Mouse (Mus musculus): Measurements from ENCODE around the gene Tbp.

Tbp gene

DNA sequence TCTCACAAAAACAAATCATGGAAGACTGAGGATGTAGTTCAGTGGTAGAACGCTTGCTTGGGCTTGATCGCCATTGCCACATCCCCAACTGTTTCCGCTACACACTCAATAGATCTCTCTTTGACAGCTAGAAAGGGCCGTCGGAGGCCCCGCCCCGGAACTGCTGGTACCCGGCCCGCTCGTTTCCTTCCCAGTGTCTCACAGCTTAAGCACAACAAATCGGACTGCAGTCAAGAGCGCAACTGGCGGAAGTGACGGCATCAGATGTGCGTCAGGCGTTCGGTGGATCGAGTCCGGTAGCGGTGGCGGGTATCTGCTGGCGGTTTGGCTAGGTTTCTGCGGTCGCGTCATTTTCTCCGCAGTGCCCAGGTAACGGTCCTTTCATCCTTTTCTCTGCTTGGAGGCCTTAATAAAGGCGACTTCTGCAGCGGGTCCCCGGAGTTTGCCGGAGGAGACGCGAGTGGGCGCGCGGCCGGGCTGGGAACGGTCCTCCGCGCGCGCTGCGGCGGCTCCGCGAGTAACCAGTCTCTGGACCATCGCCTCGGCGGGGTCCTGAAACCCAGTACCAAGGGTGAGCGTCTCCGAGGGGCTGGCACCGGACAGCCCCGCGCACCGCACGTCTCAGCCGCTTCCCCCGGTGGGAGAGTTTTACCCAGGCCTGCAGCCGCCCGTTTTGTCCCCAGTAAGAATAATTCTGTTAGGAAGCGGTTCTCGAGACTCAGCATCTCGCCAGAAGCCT lies at the start of gene Tbp, which contains the start of gene Psmb1:
TSS of gene Tbp (plus strand) at position 233 of the 739 bp plus-strand sequence.
TSS of gene Psmb1 (minus strand) at position 96 of the 739 bp plus-strand sequence.
- peak; percentile 99 for DNase-seq

DNA sequence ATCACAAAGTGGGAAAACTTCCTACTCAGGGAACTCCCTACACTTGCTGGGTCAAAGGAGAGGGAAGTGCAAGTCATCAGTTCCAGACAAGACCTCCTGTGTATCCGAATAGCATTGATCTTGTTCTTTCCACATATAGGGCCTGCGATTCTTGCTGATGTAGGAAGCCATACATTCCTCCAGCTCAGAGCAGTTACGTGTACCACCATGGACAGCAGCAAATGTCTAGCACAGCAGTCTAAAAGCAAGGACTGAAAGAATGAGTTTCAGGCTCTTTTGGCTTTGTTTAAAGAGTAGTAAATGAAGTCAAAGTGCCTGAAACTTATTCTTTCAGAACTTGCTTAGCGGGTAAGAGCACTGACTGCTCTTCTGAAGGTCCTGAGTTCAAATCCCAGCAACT lies 44.5 kb upstream of the Tbp start:
- DNase-seq: no peak

DNA sequence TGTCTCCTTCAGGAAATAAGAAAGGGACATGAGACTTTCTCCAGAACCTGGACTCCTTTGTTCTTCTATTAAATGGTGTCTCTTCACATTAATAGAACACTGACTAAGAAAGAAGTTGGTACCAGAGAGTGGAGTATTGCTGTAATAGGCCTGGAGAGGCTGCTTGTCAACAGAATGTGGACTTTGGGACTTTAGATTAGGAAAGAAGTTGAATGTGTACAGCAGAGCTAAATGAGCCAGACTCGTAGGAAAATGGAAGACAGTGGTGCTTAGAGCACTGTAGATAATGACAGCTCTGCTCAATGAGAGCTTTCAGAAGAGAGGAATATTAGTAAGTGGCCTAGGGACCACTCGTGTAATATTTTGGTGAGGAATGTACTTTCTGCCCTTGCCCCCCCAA lies 43.1 kb upstream of the Tbp start:
- DNase-seq: no peak

DNA sequence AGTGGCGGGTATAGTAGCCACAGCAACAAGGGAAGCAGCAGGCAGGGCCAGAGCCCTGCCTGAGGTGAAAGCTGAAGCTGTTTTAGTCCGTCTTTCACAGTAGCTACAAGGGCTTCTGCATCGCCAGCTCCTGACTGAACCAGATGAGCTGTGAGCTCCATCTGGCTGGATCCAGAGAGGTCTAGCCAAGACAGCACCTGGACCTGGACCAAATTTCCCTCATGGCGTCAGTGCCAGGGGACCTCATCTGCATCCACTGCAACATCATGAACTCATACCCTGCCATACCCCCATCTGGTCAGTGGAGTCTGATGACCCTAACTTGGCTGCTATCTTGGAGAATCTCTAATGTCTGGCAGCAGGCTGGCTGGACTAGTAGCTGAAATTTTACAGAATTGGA lies 39.9 kb upstream of the Tbp start:
- DNase-seq: no peak

DNA sequence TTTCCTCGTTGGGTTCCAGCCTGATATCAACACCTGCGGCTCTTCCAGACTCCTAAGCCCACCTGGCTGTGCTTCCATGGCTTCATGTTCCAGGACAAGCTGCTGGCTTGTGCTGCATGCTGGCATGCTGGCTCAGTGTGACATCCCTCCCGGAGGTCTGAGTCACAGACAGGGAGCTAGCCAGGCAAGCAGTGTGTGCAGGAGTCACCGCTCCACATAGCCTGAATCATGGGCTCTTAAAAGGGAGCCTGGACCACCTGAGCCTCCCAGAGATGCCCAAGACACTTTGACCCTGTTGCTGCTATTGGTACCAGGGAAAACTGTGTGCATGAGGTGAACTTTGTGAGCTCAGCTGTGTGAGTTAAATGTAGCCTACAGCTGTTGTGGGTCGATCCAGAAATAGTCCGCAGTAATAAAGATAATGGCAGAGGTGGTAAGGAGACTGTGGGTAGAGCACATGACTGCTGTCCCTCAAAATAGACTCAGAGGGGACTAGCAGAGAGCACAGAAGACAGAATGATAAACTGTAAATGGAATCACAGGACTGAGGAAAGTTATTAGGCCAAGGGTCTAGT lies 37.7 kb upstream of the Tbp start:
- no peak for DNase-seq

DNA sequence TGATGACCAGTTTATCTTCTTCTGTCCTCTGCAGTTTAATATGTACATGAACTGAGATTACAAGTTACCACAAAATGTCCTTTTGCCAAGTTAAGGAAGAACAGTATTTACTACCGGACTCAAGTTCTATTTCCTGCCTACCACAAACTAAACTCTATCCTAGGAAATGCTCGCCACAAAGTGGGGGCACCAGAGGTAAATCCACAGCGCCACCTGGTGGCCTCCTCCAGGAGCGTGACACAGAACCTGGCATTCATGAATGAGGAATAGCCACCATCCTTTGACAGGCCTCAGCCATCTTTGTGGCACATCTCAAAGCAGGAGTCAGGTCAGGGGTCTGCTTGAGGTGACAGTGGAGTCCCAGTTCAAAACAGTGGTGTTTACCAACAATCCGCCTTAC lies 32.0 kb upstream of the Tbp start:
- DNase-seq: peak; percentile 19

DNA sequence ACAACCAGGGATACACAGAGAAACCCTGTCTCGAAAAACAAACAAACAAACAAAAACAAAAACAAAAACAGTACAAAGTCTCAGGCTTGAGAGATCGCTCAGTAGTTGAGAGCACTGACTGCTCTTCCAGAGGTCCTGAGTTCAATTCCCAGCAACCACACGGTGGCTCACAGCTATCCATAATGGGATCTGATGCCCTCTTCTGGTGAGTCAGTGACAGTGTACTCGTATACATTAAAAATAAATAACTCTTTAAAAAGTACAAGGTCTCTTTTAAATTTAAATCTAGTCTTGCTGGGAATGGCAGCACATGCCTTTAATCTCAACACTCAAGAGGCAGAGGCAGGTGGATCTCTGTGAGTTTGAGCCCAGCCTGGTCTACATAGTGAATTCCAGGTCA lies 27.0 kb upstream of the Tbp start:
- no peak for DNase-seq

DNA sequence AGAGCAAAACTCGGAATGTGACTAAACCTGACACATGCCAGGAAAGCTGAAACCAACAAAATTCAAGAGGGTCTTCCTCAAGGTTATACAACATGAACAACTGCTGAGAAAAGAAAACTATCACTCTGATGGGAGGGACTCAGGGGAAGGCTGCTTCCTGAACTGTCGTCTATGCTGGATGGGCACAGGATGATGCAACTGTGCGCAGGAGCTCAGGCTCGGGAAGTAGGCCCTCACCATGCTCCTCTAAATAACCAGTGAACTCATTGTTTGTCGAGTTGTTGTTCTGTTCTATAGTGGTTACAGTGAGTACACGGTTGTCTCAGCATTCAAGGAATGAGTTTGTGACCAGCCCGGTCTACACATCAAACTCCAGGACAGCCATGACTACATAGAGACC lies 9.1 kb upstream of the Tbp start:
- DNase-seq: no peak

DNA sequence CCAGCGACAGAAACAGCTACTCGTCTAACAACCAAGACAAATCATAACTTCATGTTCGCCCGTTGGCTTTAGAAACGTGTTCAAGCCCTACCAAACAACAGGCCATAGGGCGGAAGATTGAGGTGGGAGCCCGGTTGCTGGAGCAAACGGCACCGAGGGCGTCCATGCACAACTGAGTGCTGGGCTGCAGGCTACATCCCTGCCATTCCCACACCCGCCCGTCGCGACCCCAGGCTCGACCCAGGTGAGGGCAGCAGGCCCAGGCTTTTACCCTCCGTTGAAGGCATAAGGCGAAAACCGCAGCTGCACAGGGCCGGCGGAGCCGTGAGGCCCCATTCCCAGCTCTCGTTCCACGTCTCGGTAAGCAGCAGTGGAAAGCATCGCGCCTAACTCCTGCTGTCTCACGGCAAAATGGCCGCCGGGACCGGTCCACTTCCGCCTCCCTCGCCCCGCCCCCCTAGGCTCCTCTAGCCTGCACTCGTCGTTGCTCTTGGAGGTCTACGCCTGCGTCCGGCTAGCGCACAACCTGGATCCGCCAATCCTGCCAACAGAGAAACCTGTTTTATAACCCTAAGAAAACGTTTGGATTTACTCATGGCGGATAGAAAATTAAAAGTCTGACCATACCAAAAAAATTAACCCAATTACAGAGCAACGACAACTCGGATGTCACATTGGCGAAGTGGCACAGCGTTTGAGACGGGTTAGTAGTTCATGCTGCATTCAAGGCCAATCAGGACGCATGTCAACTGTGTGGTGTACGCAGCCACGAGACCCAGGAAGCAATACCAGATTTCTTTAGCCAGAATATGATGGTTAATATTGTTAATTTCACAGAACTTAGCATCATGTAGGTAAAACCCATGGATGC lies 1.6 kb upstream of the Tbp start:
- DNase-seq: peak; percentile 92

DNA sequence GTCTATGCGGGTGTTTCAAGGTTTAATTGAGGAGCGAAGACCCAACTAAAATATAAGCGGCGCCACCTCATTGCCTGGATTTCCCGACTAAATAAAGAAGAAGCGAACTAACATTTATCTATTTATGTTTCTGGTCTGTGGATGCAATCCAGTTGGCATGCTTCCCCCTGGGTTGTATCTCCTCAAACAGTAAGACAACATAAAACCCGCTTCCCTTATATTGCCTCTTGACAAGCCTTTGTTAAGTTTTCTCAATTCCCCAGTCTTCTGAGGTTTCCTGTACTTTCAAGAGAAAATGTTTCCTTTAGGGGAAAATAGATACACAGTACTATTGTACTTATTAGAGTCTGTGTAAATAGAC lies 955 bp upstream of the Tbp start:
- DNase-seq: no peak

DNA sequence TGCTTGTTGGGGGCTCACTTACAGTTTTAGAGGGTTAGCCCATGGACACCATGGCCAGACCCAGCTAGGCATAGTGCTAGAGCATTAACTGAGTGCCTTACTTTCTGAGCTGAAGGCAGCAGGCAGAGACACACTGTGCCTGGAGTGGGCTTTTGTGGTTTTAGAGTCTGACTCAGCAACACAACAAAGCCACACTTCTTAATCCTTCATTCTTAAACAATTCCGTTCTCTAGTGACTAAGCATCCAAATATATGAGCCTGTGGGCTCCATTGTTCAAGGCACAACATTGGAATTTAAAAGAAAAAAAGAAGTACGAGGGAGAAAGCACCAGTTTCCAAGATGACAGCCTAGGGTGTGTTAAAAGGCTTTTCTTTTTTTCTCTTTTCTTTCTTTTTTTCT lies 11.0 kb downstream of the Tbp start:
- DNase-seq: no peak

DNA sequence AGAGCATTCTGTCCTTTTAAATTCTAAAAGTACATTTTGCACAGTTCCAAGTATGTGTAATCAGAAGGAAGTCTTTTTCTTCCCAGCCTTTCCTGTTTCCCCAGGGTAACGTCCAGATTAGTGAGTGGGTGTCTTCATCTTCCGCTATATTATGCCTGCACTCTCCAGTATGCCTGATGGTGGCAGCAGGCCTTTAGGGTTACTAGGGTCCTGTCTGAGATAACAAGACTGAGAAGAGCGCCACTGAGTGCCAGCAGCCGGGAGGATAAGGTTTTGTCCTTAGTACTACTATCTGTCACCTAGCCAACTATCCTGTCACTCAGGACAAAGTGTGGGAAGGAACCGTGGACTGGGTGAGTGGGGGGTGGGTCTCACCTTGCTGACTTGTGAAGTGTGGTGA lies 18.1 kb downstream of the Tbp start:
- DNase-seq: no peak

DNA sequence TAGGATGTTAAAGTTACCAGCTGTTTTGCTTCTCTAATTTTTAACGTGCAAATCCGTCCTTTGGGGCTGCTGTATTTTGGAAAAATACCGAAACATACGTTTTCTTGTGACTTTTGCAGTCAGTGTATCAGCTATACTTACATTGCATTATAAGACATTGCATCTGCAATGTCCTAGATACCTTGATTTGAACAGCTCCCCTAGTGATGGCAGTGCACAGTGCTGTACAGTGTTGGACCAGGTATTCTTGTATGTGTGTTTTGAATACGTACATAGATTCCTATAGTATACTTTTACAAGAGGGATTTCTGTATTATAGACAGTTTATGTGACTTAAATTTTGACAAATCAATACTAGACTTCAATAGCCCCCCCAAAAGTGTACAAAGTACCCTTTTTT lies 18.5 kb downstream of the Tbp start:
- no peak for DNase-seq

DNA sequence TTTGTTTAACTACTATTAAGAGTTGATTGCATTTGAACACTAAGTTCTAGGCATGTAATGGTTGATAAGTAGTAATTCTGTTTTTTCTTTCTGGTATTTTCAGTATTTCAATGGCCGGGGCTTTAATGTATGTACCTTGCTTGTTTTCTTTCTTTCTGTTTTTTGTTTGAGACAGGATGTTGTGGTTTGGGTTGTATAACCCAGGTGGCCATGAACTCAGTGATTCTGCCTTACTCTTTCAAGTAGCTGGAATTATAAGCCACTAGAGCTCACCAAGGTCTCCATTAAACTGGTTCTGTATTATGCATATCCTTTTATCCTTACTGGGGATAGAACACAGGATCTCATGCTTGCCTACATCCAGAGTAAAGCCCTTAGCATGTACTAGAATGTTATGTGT lies 19.1 kb downstream of the Tbp start:
- DNase-seq: no peak

DNA sequence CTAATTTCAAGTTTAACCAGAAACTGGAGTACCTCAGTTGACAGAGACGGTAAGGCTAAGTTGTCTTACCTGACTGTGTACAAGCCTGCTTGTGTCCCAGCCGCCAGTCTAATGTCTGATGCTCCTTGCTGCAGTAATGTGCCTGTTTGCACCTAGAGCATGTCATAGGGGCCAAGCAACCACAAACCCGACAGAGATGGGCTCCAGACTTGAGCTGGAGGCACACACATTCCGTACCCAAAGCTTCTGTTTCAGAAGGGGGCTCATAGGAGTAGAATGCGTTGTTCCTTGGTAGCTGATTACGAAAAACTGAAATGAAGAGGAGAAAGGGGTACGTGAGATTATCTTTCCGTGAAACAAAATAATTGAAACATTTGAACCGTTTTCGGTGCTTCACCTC lies 26.6 kb downstream of the Tbp start:
- no peak for DNase-seq

DNA sequence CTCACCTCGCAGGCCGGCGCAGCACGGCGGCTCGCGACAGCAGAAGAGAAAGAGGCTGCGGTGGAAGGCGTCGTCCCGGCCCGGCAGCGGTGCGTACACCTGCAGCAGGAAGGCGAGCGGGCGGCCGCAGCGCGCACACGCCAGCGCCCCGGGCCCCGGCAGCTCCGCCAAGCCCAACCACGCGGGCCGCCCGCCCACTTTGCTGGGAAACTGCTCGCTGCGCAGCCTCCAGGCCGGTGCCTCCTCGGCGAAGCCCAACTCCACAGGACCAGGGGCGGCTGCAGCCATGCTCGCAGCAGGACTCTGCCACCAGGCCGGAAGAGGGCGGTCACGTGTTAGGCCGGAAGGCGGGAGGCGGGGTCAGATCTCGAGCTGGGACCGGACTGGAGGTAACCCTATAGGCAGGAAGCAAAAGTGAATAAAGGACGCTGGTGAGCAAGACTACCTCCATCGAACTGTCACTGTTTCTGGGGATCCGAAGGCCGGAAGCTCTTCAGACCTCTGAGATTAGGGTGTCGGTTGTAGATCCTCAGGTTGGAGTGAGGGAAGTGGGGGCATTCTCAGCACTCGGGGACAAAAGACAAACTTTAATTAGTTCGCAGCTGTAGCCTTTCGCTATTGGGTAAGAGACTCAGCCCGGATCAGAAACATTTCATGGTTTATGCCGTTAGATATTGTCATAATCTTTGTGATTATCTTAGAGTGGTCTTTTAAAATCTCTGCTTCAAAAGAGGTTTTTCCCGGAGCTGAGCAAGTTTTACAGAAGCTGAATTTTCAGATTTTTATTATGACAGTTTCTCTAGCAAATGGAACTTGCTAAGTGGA lies 27.5 kb downstream of the Tbp start, which contains the start of gene Pdcd2:
TSS of gene Pdcd2 (minus strand) at position 316 of the 825 bp plus-strand sequence.
- DNase-seq: peak; percentile 95

DNA sequence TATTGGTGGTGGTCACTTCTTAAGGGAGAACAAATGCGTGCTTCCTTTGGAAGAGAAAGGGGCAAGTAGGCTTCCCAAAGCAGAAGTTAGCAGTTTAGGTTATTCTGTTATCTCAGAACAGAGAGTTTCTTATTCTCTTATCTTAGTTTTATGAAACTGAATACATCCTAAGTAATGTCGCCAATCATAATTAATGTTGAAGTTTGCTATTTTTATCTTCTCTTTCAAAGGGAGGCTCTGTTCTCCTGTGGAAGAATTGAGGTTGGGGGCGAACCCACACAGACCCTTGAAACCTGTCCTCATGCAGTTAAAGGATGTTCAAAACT lies 28.1 kb downstream of the Tbp start:
- no peak for DNase-seq

DNA sequence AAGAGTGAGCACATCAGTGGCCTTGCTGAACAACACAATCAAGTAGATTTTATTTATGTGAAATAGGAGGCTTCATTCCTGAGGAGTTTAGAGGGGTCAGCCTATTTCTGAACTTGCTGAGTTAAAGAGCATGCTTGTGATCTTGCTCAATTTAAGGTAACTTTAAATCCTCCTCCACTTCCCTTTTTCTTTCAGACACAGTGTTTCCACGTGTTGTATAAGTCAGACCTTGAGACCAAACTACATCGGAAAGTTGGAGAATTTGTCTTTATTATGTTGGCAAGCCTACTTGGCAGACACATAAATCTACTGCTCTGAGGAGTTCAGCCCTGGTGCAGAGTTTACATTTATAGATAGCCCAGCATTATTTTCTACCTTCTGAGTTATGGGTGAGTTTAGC lies 29.2 kb downstream of the Tbp start:
- no peak for DNase-seq

DNA sequence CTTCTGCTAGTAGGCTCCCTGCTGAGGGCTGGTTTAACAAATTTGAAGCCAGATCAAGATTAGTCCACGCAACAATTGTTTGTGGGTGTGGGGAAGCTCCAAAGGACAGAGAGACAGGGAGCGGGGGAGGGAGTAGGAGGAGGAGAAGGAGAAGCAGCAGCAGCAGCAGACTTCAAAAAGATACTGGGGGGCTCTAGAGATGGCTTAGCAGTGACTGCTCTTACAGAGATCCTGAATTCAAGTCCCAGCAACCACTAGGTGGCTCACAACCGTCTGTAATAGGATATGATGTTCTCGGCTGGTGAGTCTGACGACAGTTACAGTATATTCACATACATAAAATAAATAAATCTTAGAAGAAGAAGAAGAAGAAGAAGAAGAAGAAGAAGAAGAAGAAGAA lies 30.5 kb downstream of the Tbp start:
- no peak for DNase-seq

DNA sequence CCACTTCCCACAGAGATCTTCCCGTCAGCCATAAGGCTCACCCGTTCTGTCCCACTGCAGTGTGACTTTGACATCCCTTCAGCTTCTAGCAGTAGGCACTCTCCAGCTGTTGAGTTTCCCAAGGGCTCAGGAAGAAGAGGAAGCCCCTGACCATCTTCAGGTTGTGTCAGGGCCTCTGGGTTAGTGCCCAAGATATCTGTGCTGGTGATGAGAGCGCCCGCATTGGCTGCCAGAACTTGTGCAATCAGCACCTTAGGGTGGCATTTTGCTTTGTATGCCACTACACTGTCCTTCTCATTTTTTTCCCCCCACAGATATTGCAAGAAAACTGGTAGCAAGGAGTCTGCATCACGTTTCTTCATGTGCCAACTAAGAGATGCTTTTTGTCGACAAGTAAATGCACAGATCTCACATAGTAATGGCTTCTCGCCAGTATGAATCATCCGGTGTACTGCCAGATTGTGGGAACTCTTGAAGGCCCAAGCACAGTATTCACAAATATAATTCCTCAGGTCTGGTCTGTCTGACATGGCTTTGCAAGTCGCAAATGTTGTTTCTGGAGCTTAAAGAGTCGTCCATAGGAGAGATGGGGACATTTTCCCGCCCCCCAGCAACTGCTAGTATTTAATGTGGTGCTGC lies 35.6 kb downstream of the Tbp start:
- no peak for DNase-seq

DNA sequence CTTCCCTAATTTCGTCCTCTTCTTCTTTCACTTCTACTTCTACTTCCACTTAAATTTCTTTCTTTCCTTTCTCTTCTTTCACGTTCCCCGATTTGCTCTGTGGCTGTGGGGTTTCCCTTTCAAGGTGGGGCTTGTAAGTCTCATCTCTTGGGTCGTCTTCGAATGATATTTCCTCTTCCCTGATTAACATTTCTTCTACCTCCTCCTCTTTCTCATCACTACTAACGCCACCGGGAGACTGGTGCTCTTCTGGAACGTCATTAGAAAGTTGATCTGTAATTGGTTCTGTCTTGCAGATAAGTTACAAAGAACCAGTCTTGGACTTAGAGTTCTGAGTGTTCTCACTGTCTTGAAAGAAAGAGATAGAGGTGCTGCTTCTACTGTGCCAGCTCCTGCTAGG lies 36.3 kb downstream of the Tbp start:
- DNase-seq: no peak

DNA sequence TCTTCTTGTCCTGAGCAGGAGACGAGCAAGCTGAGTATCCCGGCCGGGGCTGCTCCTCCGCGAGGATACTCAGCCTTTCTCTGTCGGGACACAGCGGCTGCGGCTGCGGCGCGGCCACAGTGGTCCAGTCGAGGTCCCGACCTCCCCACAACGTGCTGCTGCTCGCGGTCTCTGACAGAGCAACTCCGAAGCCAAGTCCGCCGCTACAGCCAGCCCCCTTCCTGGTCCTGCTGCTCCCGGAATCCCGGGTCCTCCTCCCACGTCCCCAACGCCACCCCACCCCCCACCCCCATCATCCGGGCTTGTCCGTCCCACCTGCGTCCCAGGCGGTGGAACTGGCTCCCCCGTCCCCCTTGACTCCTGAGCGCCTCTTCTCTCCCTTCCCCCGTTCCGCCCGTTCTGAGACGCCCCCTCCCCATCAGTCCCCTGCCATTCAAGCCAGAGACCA lies 36.8 kb downstream of the Tbp start:
- DNase-seq: no peak

DNA sequence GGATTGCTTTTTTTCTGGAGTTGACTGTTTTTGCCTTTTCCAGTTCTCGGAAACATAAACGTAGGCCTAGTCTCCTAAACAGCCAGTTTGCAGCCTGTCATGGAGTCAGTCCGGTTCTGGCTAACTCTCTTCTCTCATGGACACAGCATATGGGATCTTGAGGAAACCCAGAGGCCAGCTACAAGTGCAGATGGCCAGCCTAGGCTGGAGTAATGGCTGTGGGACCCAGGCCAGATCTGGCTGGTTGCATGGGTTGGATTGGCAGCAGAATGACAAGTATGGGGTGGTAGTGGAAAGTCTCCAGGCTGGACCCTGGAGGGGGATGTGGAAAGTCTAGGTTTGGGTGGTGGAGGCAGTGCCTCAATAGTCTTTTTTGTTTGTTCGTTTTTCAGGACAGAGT lies 40.6 kb downstream of the Tbp start:
- no peak for DNase-seq

Data from kidney, adult 11 months (tissue).